Mouse (Mus musculus) adrenal gland, adult 10 weeks (tissue): Measurements from ENCODE around the gene Atg10. TPM values are rescaled to one million over a fixed set of nuclear protein-coding genes. Genes with fewer than 3 reads are reported as not detected.

Experiments
- polyA plus RNA-seq: library from polyadenylated mRNA; stranded (reverse); fragments of 350-450 nt; fragmentation: Illumina TruSeq; extraction: RNeasy Lipid Tissue Mini Kit (QIAGEN cat#74804); gene quantifications from one replicate; pipeline ENCODE4 v1.2.3, GENCODE M21; 2014; ENCODE audit warnings: low read depth, low replicate concordance

Atg10 gene
- polyA plus RNA-seq, result 37.6 TPM

DNA sequence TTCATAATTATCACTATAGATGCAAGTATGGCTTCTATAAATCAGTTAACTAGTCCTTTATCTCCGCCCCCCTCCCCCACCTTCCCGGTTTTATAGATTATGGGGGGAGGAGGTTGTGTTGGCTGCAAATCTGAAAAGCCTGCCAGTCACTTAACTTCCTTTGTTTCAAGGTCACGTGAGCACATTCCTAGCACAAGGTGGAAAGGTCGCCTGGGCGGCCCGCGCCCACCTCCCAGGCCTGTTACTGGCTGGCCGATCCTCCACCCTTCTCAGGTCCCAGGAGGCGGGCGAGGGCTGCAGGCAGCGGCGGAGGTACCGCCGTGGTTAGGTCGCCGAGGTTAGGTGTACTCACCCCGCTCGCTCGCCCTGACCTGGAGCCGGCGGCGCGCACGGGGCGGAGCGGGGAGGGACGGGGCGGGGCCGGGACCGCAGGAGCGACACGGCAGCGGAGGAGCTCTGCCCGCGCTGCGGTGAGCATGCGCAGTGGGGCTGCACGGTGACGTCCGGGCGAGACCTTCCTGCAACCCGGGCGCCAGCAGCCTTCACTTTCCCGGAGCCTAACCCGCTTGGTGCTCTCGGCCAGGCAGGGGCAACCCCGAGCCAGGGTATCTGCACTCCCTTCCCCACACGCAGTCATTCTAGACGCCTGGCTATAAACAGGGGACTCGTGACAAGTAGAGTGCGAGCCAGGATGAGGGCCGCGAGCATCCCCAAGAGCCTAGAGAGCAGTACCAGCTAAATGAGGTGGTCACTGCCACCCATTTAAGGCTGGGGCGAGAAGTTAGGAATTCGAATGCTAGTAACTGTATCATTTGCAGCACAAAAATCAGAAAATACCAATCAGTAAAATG is at the start of gene Atg10:
TSS of gene Atg10 (minus strand) at position 382 of the 851 bp plus-strand sequence.

DNA sequence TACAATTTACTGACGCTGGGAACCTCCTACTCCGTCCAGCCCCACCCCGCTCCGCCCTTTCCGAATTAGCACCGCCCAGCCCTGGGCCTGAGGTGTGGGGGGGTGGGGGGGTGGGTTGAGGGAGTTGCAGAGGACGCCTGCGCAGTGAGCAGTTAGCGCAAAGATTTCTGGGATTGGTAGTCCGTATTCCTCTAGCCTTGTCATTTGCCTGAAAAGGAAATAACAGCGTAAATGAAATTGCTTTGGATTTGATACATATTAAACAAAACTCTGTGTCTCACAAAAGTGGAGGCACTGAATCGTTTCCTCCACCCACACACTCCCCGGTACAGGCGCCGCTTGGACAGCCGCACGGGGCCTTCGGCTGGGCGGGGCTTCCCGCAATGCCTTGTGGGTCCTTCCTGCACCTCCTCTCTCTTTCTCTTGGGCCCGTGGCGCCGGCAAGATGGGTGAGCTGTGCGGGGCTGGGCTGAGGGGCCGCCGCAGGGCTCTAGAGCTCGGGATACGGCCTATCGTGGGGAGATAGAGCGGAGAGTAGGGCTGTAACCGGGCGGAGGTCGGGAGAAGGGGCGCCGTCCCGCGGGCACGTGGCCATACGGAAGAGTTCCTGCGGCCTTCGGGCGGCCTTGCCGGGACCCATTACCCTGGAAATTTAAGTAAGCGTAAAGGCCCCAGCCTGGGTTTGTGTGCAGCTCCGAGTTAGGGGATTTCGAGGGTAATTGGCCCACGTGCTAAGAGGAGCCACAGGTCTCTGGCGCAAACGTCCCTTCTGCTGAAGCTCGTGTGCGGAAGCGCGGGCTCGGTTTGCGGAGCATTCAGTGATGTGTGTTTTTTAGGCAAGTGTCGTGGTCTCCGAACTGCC is 300.8 kb downstream of the Atg10 start, which contains the start of gene Rps23:
TSS of gene Rps23 (plus strand) at position 208 of the 862 bp plus-strand sequence.

DNA sequence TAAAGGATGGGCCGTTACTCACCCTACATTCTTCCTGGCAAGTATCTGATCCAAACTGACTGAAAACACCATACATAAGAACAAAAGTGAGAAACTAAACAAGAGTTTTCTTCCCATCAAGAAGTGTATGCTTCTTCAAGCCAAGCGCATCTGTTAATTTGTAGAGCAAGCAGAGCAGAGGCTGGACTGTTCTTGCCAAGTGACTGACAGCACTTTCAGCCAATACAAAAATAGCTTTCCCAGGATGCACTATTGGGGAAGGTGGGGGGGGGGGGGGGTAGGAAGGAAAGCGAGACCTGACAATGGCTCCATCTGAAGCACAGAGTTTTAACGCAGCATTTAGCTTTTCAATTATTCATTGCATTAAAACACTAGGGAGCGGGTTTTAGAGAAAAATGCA is 318.6 kb downstream of the Atg10 start, which contains the start of gene Atp6ap1l:
TSS of gene Atp6ap1l (minus strand) at position 180 of the 400 bp plus-strand sequence.

Other genes starting within 250 kb of the Atg10 start
- 17.5 TPM for gene Ssbp2, start 236.3 kb upstream of the Atg10 start, polyA plus RNA-seq